Mouse (Mus musculus) CH12.LX (cell line): ENCODE data around the gene Tfr2.

Source experiments
- CHD2 ChIP-seq: IDR thresholded peaks from 2 replicates; pipeline ENCODE4 v1.6.1; 2011; ENCODE audit warnings: low read length, improper control_type of control experiment
- CTCF ChIP-seq, 2 experiments: IDR thresholded peaks in 1 of 2; conservative IDR thresholded peaks in 1 of 2; 2 replicates each; pipeline ENCODE4 v1.5.1; 2011 to 2012; ENCODE audit warnings: low read depth in 2 of 2, low read length in 2 of 2, improper control_type of control experiment in 1 of 2, inconsistent platforms in 1 of 2, mild to moderate bottlenecking in 1 of 2, moderate library complexity in 1 of 2
- EP300 ChIP-seq: IDR thresholded peaks from 2 replicates; pipeline ENCODE4 v1.6.1; 2011; ENCODE audit warnings: low read length, improper control_type of control experiment
- ETS1 ChIP-seq: conservative IDR thresholded peaks from 2 replicates; pipeline ENCODE4 v1.6.1; 2012; ENCODE audit warnings: low read depth, mild to moderate bottlenecking, inconsistent platforms, low read length, improper control_type of control experiment, moderate library complexity
- HCFC1 ChIP-seq: IDR thresholded peaks from 2 replicates; pipeline ENCODE4 v1.6.1; 2012; ENCODE audit warnings: low read depth, mild to moderate bottlenecking, inconsistent platforms, low read length, improper control_type of control experiment
- MEF2A ChIP-seq: IDR thresholded peaks from 2 replicates; pipeline ENCODE4 v1.6.1; 2014; ENCODE audit warnings: low read depth, mild to moderate bottlenecking, inconsistent platforms, low read length, improper control_type of control experiment, borderline replicate concordance
- MXI1 ChIP-seq: IDR thresholded peaks from 2 replicates; pipeline ENCODE4 v1.6.1; 2011; ENCODE audit warnings: mild to moderate bottlenecking, low read depth, low read length, improper control_type of control experiment
- POLR2A ChIP-seq: IDR thresholded peaks from 2 replicates; pipeline ENCODE4 v1.6.1; 2011; ENCODE audit warnings: low read depth, mild to moderate bottlenecking, improper control_type of control experiment, low read length
- POLR2AphosphoS2 ChIP-seq: IDR thresholded peaks from 2 replicates; pipeline ENCODE4 v1.6.1; 2011; ENCODE audit warnings: low read depth, low read length, improper control_type of control experiment
- TCF12 ChIP-seq: IDR thresholded peaks from 2 replicates; pipeline ENCODE4 v1.6.1; 2014; ENCODE audit warnings: low read depth, mild to moderate bottlenecking, inconsistent platforms, low read length, improper control_type of control experiment
- USF2 ChIP-seq: conservative IDR thresholded peaks from 2 replicates; pipeline ENCODE4 v1.6.1; 2011; ENCODE audit warnings: low read depth, low read length, improper control_type of control experiment
- ZMIZ1 ChIP-seq: IDR thresholded peaks from 2 replicates; pipeline ENCODE4 v1.6.1; 2012; ENCODE audit warnings: low read depth, mild to moderate bottlenecking, inconsistent platforms, low read length, improper control_type of control experiment
- ZNF384 ChIP-seq: IDR thresholded peaks from 2 replicates; pipeline ENCODE4 v1.6.1; 2012; ENCODE audit warnings: low read depth, low read length, improper control_type of control experiment, inconsistent platforms

- TF ChIP-seq POLR2AphosphoS2 (no peak), CTCF (conservative IDR thresholded peaks at IDR 0.05 in 1 of 2, IDR thresholded peaks at IDR 0.05 in 1 of 2; ENCODE audit: low read depth in 2 of 2, low read length in 2 of 2) (no peak), POLR2A (no peak), EP300 (no peak), MXI1 (no peak), CHD2 (no peak), HCFC1 (no peak), ETS1 (no peak), ZMIZ1 (no peak), MEF2A (no peak), ZNF384 (no peak), USF2 (no peak), TCF12 (no peak)
These were observed 28.0 kb downstream of the Tfr2 start for GRCm38 (mm10) chr5:137597625-137598024.
